Mouse (Mus musculus) spleen, postnatal 10 days (tissue): ENCODE data around the gene Gm29289.
"Not testable (repeated sequence)": the region's sequence is repeated elsewhere in the genome, so short reads cannot be mapped to it uniquely, and the experiment has no call there.

Experiments used
- DNase-seq, 2 experiments: peaks; one replicate each; pipeline ENCODE4 v3.0.0; 2021 to 2022; ENCODE audit warnings: low spot score in 2 of 2

The Gm29289 gene

DNA sequence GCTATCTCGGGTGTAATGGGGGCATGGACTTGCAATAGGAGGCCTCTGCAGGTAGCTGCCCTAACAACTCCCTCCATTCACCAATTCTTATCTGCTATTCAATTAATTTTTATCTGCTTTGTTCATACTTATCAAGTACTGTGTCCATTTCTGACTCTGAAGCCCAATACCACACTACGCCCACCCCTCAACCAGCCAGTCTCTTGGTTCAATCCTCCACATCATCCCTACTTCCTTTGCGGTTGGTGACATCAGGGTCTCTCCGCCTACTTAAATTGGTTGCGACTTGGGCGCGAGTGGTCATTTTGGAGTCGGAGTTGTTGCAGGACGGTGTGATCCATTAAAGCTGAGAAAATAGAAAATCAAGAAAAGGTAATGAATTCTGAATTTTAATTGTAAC is at the start of gene Gm29289:
Gene Gm29289 (plus strand): TSS at position 301 of the 400 bp plus-strand sequence.
- DNase-seq = not testable (repeated sequence)

DNA sequence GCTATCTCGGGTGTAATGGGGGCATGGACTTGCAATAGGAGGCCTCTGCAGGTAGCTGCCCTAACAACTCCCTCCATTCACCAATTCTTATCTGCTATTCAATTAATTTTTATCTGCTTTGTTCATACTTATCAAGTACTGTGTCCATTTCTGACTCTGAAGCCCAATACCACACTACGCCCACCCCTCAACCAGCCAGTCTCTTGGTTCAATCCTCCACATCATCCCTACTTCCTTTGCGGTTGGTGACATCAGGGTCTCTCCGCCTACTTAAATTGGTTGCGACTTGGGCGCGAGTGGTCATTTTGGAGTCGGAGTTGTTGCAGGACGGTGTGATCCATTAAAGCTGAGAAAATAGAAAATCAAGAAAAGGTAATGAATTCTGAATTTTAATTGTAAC is 31.7 kb upstream of the Gm29289 start, which contains the start of gene Gm10352:
Gene Gm10352 (plus strand): TSS at position 301 of the 400 bp plus-strand sequence.
- not testable (repeated sequence) for DNase-seq
